Mouse (Mus musculus): ENCODE results near the gene Ptbp1.

GRCm38 (mm10) chr10:79818225-79818624 lies 36.0 kb upstream of the Ptbp1 start:
- TF ChIP-seq CTCF (IDR thresholded peaks at IDR 0.05; ENCODE audit: low read depth), result no peak
- no peak for TF ChIP-seq EP300 (IDR thresholded peaks at IDR 0.05; ENCODE audit: low read depth)

All from liver, embryonic 14.5 days (tissue).